Mouse (Mus musculus) testis, postnatal 10 days (tissue): ENCODE results near the gene Mog.
"Not testable (repeated sequence)": the region's sequence is repeated elsewhere in the genome, so short reads cannot be mapped to it uniquely, and the experiment has no call there.

Experiments
- DNase-seq: peaks from one replicate; pipeline ENCODE4 v3.0.0; 2021; ENCODE audit warnings: low spot score

Gene Mog

DNA sequence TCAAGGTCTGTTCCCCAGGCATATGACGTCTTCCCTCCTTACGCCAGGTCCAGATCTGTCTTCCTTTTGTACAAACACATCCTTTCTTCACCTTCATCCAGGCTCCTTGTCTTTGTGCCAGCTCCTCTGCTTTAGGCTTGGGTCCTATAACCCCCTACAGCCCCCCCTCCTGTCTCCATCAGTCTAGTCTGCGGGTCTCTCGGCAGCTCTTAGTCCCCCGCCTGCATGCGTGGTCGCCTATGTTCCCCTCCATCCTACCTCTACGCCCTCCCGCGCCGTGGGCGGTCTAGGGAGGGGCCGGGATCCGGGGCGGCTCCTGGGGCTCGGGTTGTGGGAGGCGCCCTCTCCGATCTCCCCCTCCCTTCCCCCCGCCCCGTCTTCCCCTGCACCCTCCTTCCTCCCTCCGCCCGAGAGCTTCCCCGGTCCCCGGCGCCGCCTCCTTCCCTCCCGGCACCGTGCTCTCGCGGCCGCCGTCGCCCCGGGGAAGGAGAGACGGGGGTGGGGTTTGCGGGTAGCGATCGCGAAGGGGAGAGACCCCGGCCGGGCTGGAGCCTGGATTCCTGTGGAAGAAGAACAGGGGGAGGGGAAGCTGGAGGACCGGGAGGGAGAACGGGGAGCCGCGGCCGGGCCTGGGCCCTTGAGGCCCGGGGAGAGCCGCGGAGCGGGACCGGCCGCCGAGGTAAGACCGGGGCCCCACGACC, 22.6 kb upstream of the Mog start, which contains the start of gene Gabbr1:
TSS of gene Gabbr1 (plus strand) at position 356 of the 701 bp plus-strand sequence.
- DNase-seq: peak; percentile 84

GRCm38 (mm10) chr17:37044651-37045244, 21.6 kb upstream of the Mog start:
- DNase-seq: no peak

- no peak for DNase-seq
These were observed 16.1 kb upstream of the Mog start for GRCm38 (mm10) chr17:37039127-37039894.

DNA sequence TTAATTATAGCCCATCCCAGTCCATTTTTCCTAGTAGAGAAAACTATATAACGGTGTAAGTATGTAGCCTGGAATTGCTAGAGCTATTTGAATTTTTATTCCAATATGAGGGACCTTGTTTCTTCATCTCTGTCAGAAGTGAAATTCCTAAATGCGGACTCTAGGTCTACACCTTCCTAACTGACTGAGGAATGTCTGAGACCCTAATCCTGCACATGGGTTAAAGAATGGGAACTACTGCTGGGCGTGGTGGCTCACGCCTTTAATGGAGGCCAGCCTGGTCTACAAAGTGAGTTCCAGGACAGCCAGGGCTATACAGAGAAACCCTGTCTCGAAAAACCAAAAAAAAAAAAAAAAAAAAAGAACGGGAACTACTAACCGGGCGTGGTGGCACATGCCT, 6.0 kb upstream of the Mog start:
- DNase-seq: no peak

- peak; percentile 95 for DNase-seq
These were observed 5.5 kb upstream of the Mog start for GRCm38 (mm10) chr17:37028683-37029120.

DNA sequence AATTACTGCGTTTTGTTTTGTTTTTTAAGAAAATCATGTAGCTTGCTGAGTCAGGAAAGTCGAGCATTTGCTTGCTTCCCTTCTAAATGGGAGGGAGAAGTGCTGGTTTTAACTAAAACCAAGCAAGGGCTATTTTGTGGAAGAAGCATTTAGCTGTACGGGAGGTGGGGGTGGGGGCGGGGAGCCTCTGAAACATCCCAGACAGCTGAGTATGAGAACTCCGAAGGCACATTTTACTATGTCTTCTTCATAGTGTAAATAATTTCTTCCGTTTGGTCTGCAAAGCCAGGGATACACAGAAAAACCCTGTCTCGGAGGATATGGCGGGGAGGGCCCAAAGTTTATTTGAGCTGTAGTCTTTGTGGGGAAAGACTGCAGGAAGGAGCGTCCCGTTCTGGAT, 5.0 kb upstream of the Mog start:
- no peak for DNase-seq

DNA sequence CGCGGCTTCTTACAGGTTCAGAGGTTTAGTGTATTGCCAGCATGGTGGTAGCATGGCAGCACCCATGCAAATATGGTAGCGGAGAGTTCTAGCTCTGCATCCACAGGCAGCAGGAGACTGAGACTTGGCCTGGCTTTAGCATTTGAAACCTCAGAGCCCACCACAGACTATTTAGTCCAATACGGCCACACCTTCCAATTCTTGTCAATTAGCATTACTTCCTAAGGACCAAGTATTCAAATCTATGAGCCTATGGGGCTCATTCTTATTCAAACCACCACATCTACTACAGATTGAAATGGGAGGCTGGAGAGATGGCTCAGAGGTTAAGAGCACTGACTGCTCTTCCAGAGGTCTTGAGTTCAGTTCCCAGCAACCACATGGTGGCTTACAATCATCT, 4.3 kb upstream of the Mog start:
- DNase-seq: no peak

DNA sequence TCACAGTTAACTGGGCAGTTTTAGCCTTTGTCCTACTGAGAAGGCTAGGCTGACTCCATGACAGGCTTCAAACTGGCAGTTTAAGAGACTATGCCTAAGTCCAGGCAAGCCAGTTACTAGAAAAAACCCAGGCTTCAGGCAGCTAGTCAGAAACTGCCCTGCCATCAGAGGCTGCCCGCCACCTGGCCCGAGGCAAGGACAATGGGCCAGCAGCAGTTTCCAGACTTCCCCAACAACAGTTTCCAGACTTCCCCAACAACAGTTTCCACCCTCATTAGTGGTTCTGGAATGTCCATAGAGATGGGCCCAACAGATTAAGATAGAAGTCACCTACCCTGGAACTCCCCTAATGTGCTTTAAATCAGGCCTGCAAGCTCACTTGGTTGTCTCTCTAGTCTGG, 3.2 kb upstream of the Mog start:
- no peak for DNase-seq

GRCm38 (mm10) chr17:37019242-37019641, 4.0 kb downstream of the Mog start:
- DNase-seq: not testable (repeated sequence)

GRCm38 (mm10) chr17:37018328-37018727, 4.9 kb downstream of the Mog start:
- no peak for DNase-seq

GRCm38 (mm10) chr17:37016333-37016732, 6.9 kb downstream of the Mog start:
- DNase-seq: no peak

DNA sequence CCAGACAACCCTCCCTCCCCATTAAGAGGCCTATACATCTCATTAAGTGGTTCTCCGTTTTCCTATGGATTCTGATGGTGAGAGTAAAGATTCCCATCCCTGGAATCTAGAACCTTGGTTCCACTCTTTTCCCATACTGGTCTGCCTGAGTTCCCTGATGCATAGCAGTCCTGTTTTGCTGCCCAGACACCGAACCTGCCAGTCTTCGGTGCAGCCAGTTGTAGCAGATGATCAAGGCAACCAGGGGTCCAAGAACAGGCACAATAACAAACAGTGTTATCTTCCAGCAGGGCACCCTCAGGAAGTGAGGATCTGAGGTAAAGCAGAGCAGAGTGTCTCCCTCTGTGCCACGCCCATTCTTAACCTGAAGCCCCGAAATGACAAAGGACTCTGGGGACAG, 11.1 kb downstream of the Mog start:
- DNase-seq: no peak

- no peak for DNase-seq
These were observed 11.5 kb downstream of the Mog start for GRCm38 (mm10) chr17:37011719-37012118.

GRCm38 (mm10) chr17:37009460-37010042, 13.6 kb downstream of the Mog start:
- DNase-seq: no peak

DNA sequence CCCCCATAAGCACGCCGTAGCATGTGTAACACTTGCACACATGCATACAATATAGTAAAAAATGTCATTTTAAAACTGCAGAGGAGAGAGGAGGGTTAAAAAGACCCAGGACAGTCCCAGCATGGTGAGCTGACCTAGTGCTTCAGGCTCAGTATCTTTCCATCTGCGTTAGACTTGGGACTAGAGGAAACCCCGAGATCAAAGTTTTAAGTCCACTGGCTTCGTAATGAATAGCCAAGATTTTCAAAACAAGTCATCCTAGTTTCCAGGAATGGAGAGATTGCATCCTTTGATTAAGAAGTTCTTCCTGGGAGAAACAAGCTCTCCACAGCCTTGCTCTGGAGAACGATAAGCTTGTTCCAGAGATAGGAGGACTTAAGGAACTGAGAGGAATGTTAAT, 15.0 kb downstream of the Mog start:
- DNase-seq: no peak

DNA sequence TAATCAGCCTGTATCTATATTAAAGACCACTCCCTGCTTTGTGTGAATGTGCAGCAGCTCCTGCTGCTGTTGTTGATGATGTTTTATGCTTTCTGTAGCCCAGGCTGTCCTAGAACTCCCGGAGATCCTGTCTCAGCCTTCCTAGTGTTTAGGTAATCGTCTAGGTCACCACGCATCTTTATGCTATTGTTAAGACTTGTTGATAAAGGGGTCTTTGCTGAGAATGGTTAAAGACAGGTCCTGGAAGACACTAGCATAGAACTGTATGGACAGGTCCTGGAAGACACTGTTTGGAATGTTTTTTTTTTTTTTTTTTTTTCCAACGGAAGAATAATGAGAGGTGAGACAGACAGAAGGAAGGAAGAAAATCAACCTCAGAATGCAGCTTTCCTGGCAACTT, 19.8 kb downstream of the Mog start:
- no peak for DNase-seq

DNA sequence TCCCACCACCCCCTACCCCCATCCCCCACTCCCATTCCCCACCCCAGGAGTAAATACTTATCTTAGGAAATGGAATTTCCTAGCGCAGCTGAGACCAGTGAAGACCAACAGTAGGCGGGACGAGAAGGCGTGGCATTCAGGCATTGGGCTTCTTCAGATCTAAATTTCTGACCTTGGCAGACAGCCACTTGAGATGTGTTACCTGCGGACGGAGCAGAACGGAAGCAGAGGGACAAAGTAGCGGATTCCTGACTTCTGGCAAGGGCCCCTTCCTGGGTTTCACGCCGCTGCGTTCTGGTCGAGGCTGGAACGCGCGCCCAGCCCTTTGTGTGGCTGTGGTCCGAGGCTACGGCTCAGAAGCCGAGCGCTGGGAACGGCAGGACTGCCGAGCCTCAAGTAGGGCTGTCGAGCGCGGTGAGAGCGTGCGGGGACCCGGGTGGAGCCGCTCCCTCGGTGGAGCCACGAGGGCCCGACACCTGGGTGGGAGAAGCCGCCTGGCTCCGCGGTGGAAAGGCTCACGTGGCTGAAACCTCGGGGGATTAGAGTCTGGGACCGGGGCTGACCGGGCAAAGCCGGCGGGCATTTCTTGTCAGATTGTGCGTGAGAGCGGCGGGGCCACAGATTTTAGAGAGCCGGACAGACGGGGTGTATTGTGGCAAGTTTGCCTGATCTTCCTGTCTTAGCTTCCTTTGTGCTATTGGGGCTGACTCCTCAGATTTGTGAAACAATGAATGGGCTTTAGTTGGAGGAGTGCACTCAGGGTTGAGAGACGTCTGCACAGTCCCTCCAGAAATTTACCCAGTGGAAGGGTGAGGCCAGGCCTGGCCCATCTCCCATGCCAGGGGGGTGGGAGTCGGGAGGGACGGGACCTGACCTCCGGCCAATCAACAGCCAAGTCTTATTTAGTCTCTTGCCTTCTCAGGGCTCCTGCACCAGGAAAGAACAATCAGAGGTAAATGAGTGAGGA, 20.6 kb downstream of the Mog start:
- DNase-seq: peak; percentile 60

GRCm38 (mm10) chr17:37000863-37001262, 22.3 kb downstream of the Mog start, which contains the start of gene Zfp57:
Zfp57 (plus strand) TSS chr17:37001163.
- no peak for DNase-seq

- no peak for DNase-seq
These were observed 24.7 kb downstream of the Mog start for GRCm38 (mm10) chr17:36998477-36998876.

DNA sequence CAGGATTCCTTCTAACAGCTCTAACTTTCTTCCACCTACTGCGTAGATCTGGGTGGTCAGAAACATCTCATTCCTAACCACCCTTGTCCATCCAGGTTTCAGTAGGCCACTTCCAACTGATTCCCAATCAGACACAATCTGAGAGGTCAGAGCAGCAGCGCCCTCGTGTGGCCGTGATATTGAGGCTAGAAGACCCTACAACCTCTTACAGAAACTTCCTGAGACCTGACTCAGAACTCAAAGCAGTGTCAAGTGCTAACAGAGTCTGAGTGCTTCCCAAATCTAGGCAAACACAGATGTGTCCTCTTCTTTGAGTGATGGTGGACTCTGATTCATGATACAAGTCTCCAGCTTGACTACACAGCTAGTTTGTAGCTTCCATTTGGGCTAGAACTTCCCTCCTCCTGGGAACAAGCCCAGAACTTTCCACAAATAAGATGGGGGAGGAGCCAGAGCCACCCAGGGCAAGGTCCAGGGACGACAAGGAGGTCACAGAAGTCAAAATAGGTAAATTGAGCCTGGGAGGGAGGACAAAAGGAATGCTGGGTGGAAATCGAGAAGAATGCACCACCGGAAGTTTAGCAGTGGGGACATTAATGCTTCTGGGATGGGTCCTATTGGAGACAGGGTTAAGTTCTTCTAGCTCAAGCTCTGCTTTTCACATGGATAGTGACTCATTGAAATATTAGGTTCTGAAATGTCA, 26.0 kb downstream of the Mog start:
- peak; percentile 90 for DNase-seq

DNA sequence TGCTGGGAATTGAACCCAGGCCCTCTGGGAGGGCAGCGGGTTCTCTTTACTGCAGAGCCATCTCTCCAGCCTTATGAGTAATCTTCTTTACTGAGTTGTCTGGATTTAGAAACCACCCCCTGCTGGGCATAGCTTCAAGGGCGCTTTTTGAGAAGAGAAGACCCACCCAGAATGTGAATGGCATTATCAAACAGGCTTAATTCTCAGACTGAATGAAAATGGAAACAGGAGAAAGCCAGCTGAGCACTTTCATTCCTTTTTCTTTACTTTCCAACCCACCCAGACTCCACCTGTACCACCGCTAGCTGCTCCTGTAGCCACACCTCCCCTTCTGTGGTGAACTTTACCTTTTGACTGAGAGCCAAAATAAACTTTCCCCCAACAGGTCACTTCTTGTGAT, 27.8 kb downstream of the Mog start:
- DNase-seq: no peak
